Mouse (Mus musculus) megakaryocyte progenitor cell, adult 5-6 weeks (primary cell): ENCODE measurements around the gene Gpx1. TPM values are rescaled to one million over a fixed set of nuclear protein-coding genes. Genes with fewer than 3 reads are reported as not detected.

ENCODE experiments used
- ATAC-seq: replicated peaks from 2 replicates; pipeline ENCODE4 v1.8.0; 2016; ENCODE audit warnings: mild to moderate bottlenecking, moderate TSS enrichment, inconsistent platforms; ENCODE audit not compliant: poor library complexity
- total RNA-seq, 2 experiments: library from RNA; stranded (forward) in 1 of 2; stranded (reverse) in 1 of 2; fragments of 157-497, 149-512 nt in 1 of 2; fragments of 200-1000 nt in 1 of 2; gene quantifications; 2 replicates each; pipeline versions ENCODE4 v1.2.3 to v1.2.4; 2015 to 2017

Gene Gpx1
- total RNA-seq, 2 experiments from 2014 or later, result 1,804 to 2,432 TPM

DNA sequence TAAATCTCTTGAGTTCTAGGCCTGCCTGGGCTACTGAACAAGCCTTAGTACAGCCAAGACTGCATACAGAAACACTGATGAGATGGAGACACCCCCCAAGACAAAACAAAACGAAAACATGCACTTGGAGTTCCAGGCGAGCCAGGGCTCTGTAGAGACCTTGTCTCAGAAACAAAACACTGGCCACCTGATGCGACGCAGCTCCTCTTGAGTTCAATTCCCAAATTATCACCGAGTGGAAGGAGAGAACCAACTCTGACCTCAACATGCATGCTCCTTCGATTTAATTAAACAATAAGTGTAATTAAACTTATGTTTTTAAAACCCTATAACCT is 185 bp upstream of the Gpx1 start:
- no peak for ATAC-seq

DNA sequence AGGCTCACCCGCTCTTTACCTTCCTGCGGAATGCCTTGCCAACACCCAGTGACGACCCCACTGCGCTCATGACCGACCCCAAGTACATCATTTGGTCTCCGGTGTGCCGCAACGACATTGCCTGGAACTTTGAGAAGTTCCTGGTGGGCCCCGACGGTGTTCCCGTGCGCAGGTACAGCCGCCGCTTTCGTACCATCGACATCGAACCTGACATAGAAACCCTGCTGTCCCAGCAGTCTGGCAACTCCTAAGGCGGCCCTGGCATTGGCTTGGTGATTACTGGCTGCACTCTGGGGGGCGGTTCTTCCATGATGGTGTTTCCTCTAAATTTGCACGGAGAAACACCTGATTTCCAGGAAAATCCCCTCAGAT is 1.2 kb downstream of the Gpx1 start:
- no peak for ATAC-seq

DNA sequence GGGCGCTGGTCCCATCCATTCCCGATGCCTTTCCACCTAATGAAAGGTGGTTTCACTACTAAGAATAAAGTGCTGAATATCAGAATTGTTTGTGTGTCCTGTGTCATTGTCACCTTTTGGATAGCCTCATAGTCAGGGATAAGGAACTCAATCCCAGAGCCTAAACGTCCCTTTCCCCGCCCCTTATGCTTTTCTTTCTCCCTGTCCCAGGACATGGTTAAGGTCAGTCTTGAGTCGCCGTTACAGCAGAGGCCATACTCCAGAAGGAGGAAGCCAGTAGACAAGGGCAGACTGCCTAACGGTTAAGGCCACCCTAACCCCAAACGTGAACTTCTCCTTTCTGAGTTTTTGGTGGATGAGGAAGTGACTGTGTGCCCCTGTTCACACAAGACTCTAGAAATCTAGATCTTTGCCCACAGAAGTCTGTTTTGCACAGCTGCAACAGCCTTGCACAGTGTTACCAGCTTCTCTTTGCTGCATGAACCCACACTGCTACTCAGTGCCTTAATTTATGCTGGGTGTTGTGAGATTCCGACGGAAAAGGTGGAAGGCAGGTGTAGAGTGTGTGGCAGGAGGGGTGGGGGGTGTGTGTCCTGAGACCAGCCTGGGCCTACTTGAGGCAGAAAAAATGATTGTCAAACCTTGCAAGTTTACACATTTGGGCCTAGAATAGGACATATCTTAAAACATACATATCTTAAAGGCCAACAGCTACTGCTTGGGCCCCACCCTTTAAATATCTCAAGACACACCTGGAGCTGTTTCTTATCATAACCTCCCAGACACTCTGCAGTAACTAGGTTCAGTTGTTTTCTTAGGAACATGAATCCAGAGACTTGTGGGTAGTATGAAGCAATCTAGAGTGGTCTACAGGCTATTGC is 1.8 kb downstream of the Gpx1 start:
- ATAC-seq, result peak; percentile 42

DNA sequence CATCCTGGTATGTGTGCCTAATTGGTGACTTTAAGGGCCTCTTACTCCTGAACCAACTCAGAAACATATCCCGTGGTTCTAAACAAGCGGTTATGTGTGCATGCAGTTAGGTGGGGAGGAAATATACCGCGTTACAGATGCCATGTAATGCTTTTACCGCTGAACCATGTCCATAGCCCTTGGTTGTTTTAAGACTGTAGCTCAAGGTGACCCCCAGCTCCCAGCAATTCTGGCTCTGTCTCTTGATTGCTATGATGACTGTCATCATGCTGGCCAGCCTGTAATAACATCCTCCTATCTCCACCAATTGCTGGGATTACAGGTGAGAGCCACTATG is 2.4 kb downstream of the Gpx1 start:
- ATAC-seq, result no peak

DNA sequence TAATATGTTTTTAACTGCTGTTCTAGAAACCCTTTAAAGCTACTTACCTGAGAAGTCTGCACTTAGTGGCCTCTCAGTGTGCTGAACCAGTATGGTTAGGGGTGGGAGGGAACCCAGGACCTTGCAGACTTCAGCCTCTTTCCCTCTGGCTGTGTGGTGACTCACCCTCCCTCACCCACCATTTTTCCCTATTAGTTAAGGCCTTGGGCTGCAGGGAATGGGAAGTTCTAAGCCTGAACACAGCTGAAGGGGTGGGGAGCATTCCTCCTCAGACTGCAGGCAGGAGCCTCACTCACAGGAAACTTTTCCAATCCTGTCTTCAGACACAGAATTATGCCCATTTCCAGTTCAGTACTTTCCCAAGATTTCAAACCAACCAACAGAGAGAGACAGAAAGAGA is 3.1 kb downstream of the Gpx1 start:
- ATAC-seq, result no peak

DNA sequence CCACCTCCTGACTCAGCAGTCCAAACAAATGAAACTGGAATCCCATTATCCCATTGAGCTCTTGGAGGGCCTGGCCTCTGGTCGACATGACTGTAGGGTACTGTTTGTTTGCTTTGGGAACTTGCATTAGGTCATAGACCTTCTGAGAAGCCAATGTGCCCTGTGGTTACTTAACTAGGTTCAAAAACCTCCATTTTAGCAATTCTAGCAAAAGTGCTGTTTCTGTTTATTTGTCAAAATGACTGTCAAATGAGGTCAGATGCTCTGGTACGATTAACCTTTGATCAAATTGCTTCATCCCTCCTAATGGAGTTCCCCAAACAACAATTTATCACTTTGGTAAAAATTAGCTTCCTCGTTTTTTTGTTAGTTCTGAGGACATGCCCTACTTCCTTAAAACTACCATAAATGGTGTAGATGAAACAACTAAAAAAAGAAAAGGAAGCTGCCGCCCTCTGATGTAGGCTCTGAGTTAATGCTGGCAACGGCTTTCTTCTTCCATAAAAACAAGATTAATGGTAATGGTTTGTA is 3.7 kb downstream of the Gpx1 start:
- no peak for ATAC-seq

DNA sequence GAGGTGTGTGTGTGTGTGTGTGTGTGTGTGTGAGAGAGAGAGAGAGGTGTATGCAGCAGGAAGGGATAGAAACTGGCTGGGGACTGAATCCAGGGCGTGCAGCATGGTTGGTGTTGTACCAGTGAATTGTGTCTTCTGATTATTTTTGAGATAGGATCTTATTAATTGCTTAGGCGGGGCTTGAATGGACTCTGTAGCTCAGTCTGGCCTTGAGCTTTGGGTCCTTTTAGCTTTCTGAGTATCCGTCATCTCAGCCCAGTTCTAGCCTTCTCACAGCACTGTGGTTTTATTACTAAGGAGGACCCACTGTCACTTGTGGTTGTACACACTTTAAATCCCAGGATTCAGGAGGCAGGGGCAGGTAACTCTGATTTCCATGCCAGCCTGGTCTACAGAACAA is 4.6 kb downstream of the Gpx1 start:
- no peak for ATAC-seq

DNA sequence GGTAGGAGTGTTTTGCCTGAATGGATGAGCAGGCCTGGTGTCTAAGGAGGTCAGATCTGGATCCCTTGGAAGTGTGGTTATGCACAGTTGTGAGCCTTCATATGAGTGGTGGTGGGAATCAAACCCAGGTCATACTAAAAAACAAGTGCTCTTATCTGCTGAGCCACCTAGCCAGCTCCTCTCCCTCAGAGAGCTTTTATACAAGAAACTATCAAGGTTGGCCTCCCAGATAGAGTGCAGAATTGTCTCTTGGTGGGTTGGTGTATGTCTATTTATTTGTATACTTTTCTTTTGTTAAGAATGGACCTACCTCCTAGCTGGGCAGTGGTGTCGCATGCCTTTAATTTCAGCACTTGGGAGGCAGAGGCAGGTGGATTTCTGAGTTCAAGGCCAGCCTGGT is 5.1 kb downstream of the Gpx1 start:
- ATAC-seq, result no peak

DNA sequence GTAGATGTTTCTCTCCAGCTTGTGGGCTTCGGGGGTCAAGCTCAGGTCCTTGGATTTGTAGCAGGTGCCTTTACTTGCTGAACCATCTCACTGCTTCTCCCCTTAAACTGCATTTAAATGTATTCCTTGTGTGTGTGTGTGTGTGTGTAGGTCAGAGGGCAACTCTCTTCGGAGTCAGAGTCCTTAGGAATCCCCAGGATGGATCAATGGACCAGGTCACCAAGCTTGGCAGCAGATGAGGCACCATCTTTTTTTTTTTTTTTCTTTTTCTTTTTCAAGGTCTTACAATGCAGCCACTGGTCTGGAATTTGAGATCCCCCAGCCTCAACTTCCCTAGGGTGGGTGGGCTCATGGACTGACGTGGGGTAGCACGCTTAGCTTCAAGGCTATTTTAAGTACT is 5.8 kb downstream of the Gpx1 start:
- no peak for ATAC-seq

DNA sequence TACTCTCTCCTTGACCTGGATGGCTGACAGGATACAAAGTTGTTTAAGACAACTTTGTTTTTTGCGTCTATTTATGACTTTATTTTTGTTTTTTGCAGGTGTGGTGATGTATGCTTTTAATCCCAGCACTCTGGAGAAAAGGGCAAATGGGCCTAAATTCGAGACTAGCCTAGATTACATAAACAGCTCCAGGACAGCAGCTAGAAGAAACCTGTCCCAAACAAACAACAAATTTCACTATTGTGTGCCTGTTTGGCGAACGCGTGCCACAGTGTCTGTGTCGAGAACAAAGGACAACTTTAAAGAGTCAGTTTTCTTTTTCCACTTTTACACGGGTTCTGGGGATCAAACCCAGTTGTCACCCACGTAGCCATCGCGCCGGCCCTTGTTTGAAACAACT is 8.3 kb downstream of the Gpx1 start:
- no peak for ATAC-seq

DNA sequence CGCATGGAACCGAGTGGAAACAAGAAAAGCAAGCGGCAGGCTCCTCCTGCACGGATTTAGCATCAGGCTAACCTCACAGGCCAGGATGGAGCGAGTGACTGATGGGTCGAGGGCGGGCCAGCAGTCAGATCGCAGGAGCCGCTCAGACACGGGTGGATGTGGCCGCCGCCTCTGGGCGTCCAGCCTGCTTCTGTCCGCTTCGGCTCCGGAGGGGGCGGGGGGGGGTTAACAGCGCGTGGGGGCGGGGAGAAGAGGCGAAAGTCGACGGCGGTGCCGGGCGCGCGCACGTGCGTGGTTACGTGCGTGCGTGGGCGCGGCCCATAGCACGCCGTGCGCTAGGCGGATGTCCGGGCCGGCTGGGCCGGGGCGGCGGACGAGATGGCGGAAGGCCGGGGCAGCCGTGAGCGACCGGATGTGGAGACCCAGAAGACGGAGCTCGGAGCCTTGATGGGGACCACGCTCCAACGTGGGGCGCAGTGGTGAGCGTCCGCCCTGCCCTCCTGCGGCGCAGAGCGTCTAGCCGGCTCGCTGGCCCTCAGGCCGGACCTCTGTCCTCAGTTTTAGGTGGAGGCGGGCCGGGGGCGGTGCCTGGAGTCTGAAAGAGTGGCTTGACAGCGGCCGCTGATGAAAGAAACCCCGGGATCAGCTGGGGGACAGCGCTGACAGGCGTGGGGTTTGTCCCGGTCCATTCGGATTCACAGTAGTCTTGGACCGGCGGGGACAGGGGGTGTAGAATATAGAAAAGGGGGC is 9.0 kb downstream of the Gpx1 start, which contains the start of gene Usp4:
Gene Usp4, plus strand, starts transcription at position 314 of the 750 bp plus-strand sequence.
- ATAC-seq, result peak; percentile 81

DNA sequence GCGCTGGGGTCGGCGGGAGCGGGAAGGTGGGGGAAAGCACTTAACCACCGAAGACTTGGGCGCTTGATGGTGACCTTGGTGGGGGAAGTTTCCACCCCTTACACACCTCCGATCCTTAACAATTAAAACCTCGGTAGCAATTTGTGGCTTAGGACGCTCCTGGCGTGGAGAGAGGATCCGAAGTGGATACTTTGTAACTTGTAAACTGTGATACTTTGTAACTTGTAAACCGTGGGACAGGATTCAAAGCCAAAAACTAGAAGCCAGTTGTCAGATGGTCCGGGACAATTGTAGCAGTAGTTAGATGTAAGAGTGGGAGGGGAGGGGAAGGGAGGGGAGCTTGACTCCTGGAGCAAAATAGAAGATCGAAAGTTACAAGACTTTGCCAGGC is 9.6 kb downstream of the Gpx1 start:
- no peak for ATAC-seq

DNA sequence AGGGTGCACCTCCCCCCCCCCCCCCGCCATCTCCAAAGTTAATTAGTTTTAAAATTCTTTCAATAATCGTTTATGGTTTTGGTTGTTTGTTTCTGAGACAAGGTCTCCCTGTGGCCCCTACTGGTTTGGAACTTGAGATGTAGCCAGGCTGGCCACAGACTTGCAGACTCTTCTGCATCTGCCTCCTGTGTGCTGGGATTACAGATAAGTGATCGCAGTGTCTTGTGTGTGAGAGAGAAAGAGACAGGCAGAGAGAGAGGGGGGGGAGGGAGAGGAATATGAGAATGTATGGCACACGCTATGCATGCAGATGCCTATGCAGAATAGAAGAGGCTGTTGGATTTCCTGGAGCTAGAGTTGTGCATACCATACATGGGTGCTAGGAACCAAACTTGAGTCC is 11.0 kb downstream of the Gpx1 start:
- ATAC-seq, result peak; percentile 50

DNA sequence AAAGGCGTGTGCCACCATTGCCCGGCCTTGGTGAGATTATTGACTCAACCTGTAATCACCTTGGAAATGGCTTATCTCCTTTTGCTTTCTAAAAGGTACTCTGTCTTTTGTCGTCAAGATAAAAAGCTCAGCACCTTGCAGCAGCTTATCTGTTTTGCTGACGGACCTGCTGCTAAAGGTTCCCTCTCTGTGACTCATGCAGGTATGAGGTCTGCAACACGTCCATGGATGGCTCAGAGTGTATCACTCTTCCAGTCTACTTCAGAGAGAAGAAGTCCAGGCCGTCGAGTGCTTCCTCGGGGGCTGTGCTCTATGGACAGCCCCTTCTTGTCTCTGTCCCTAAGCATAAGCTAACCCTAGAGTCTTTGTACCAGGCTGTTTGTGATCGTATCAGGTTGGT is 39.5 kb downstream of the Gpx1 start:
- ATAC-seq, result no peak

DNA sequence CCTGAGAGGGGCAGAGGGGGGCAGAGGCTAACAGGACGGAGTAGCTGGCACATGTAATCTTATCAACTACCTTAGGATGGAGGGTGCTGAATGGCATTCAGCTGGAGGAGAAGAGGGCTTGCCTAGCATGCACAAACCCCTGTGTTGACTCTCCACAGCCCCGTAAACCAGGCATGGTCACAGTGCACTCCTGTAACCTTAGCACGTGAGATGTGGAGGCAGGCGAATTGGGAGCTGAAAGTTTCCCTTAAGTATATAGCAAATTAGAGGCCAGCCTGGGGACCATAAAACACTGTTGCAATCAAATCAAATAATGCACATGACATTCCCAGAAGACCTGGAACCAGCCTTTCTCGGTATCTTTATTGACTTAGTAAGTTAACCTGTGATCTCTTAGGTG is 40.0 kb downstream of the Gpx1 start:
- ATAC-seq, result no peak

DNA sequence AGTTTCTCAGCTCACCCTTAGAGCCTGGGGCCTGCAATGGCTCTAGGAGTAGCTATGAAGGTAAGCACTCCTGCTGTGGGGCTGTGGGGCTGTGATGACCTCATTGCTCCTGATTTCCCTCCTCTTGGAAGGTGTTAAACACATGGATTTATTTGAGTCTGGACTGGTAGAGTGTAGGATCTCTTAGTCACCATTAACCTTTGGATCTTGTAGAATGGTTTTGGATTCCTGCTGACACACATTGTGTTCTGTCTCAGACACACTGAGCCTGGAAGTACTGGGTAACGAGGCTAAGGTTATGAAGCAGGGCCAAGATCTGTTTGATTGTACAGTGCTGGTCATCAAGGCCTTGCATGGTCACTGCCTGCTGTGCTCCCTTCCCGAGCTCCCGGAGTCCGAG is 40.6 kb downstream of the Gpx1 start:
- ATAC-seq, result no peak

DNA sequence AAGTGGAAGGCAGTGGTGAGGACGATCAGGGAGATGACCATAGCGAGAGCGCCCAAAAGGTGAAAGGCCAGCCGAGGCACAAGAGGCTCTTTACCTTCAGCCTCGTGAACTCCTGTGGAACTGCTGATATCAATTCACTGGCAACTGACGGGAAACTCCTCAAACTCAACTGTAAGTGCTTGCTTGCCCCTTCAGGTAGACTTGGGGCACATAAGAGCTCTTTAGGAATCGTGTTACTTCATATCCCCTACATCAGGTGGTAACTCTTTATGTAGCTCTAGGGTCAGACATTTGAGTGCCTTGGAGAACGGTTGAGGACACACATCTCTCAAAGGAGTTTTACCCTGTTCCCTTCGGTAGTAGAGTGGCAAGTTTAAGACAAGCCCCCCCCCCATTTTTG is 42.7 kb downstream of the Gpx1 start:
- no peak for ATAC-seq

DNA sequence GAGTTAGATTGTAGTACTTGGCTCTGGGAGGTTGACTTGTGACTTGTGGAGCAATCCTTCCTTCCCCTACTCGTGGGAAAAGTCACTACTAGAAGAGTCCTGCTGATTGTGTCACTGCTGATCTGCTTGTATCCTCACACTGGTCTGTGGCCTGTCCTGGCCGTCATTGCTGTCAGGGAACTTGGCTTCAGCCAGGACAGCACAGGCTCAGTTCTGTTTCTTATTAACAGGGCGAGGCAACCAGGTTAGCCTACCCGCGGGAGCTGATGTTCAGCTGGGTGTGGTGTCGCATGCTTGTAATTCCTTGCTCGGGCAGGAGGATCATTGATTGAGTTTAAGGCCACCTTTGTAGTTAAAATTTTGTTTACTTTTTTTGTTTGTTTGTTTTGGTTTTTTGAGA is 46.3 kb downstream of the Gpx1 start:
- ATAC-seq, result no peak

DNA sequence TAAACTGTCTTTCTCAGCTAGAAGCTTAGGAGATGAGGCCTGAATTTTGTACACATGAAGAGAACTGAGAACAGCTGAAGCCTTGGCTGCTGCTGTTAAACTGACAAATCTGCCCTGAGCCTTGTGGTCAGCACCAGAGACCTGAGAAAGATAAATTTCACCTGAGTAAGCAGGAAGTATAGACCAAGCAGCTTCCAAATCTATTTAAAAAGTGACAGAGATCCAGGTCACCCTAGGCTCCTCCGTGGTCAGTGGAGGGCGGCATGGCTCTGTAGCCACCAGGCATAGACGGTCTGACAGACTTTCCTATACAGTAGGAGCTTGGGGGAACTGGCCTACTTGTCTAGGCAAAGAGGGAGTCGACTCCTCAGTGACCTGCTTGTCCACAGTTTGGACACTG is 48.1 kb downstream of the Gpx1 start:
- ATAC-seq, result no peak

DNA sequence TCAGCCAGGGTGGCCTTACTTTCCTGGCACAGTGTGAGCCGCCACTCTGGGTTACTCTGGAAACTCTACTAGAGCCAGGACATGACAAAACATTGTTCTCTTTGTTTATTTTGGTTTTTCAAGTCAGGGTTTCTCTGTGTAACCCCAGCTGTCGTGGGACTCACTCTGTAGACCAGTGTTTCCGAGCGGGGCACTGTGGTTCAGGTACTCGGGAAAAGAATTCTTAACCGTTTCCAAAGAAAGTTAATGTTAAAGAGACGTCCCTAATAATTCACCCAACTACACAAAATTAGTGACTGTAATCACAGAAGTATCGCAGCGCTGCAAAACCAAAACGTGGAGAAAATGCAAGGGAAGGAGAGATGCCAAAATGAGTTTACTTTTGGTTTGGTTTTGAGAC is 49.9 kb downstream of the Gpx1 start:
- no peak for ATAC-seq

DNA sequence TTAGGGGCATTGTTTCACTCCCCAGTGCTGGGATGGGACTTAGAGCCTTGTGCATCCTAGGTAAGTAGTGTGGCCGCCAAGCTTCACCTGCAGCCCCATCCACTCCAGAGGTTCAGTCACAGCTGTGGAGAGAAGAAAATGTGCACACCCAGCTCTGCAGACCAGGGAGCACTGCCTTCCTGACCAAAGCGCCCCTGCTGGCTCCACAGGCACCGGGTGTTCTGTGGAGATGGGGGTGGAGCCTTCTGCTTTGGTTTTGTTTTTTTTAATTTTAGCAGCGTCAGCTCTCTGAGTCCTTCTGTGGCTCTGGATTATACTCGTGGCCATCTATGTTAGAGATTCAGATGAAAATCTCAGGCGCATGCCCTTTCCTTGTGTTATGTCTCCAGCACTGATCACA is 50.5 kb downstream of the Gpx1 start:
- ATAC-seq, result no peak
